Mouse (Mus musculus): Measurements from ENCODE around the gene Chek2.

DNA sequence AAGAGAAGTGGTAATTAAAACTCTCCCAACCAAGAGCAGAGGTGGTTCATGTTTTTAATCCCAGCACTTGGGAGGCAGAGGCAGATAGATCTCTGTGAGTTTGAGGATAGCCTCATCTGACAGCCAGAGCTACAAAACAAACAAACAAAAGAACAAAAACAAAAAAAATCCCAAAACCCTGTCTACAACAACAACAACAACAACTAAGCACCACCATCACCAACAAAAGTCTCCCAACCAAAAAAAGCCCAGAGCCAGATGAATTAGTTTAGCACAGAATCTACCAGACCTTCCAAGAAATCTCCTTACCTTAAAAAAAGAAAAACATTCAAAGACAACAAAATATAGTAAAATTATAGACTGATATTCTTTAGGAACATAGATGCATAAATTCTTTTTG, 60.6 kb downstream of the Chek2 start:
- TF ChIP-seq CTCF (IDR thresholded peaks at IDR 0.05) (no peak), EP300 (IDR thresholded peaks at IDR 0.05) (no peak)
